Mouse (Mus musculus) lung, adult 2 months (tissue): Measurements from ENCODE around the gene Gm13084. TPM values are rescaled to one million over a fixed set of nuclear protein-coding genes. Genes with fewer than 3 reads are reported as not detected.
"Not testable (repeated sequence)": the region's sequence is repeated elsewhere in the genome, so short reads cannot be mapped to it uniquely, and the experiment has no call there.

Experiments used
- DNase-seq: peaks from one replicate; pipeline ENCODE4 v3.0.0; 2022
- H3K4me1 ChIP-seq: fragments of 200-500 bp; 2 replicates; pipeline ENCODE4 v1.6.1; 2011; ENCODE audit warnings: low read length; ENCODE audit not compliant: control insufficient read depth, insufficient read depth
- H3K4me3 ChIP-seq: fragments of 200-500 bp; replicated peaks from 2 replicates; pipeline ENCODE3; 2011; ENCODE audit warnings: low read depth, mild to moderate bottlenecking, control low read depth, low read length; ENCODE audit errors: extremely low read depth
- CTCF ChIP-seq: fragments of 200-500 bp; IDR thresholded peaks from 2 replicates; pipeline ENCODE4 v1.5.1; 2011; ENCODE audit warnings: mild to moderate bottlenecking, low read length, control low read depth; ENCODE audit not compliant: insufficient read depth
- POLR2A ChIP-seq: fragments of 200-500 bp; IDR thresholded peaks from 2 replicates; pipeline ENCODE4 v1.6.1; 2011; ENCODE audit warnings: low read depth, mild to moderate bottlenecking, control low read depth, low read length, borderline replicate concordance; ENCODE audit errors: extremely low read depth
- WGBS: fragments of 180-500 bp; shearing (Covaris S2); methylation state at CpG from one replicate; pipeline ENCODE4 v1.1.7; 2018; 5-methylcytosine and 5-hydroxymethylcytosine counted together
- polyA plus RNA-seq: library from polyadenylated mRNA; depleted of rRNA; stranded (reverse); fragments of >200 nt; gene quantifications from 2 replicates; pipeline ENCODE4 v1.2.3, GENCODE M21; 2012; rRNA removed

Gene Gm13084
- polyA plus RNA-seq = not detected in 2 replicates

- no peak within 1 kb of the TSS for H3K4me3 ChIP-seq
- TF ChIP-seq CTCF = no peak
- TF ChIP-seq POLR2A = no peak
- H3K4me1 ChIP-seq = no peaks in the 10 kb centered on the region
- DNase-seq = no peak
- 66% methylated on average over 2 of the region's 2 CpGs for WGBS
These were observed at the start of gene Gm13084 for GRCm38 (mm10) chr4:143815993-143816392. Gene Gm13084 (minus strand): TSS chr4:143816093.

GRCm38 (mm10) chr4:143846197-143846596 is 30.3 kb upstream of the Gm13084 start, which contains the start of gene Gm13103:
Gene Gm13103 (plus strand): TSS chr4:143846497.
- DNase-seq, H3K4me3 ChIP-seq, H3K4me1 ChIP-seq: not testable (repeated sequence)

- 86% methylated on average over 3 of the region's 3 CpGs for WGBS
- not testable (repeated sequence) for DNase-seq, H3K4me1 ChIP-seq, H3K4me3 ChIP-seq
These were observed 26.8 kb downstream of the Gm13084 start, which contains the start of gene Gm13023 for GRCm38 (mm10) chr4:143789052-143789451. Gene Gm13023 (plus strand): TSS chr4:143789352.

Other genes starting within 250 kb of the Gm13084 start
- gene Gm13083, start 201.1 kb downstream of the Gm13084 start, polyA plus RNA-seq = not detected in 2 replicates
- not detected in 2 replicates for gene Gm13088, start 158.8 kb downstream of the Gm13084 start, polyA plus RNA-seq
- gene Gm13089, start 113.4 kb downstream of the Gm13084 start, polyA plus RNA-seq = not detected in 2 replicates
- gene Gm13078, start 96.6 kb downstream of the Gm13084 start, polyA plus RNA-seq = not detected in 2 replicates
- not detected in 2 replicates for gene Gm13023, start 26.7 kb downstream of the Gm13084 start, polyA plus RNA-seq
- gene Gm13103, start 30.4 kb upstream of the Gm13084 start, polyA plus RNA-seq = not detected in 2 replicates
- not detected in 2 replicates for gene Pramef6, start 84.3 kb upstream of the Gm13084 start, polyA plus RNA-seq
- not detected in 2 replicates for gene Pramef25, start 134.9 kb upstream of the Gm13084 start, polyA plus RNA-seq
- gene Gm13101, start 150.9 kb upstream of the Gm13084 start, polyA plus RNA-seq = not detected in 2 replicates
- gene Pramef17, start 178.3 kb upstream of the Gm13084 start, polyA plus RNA-seq = not detected in 2 replicates
- not detected in 2 replicates for gene Pramel4, start 243.0 kb upstream of the Gm13084 start, polyA plus RNA-seq